Mouse (Mus musculus): ENCODE measurements at regions not wholly inside any gene's neighbourhood (a gene's known extent, or its start where the extent isn't known, plus 50 kb on each side); places are given as distances from the start of the nearest gene placed in this dataset.

- TF ChIP-seq CTCF (IDR thresholded peaks at IDR 0.05; ENCODE audit: extremely low read depth, insufficient read depth, low read length) (no peak), POLR2A (IDR thresholded peaks at IDR 0.05; ENCODE audit: extremely low read depth, insufficient read depth, low read length) (no peak)
Observed at GRCm38 (mm10) chr13:16146686-16147085, 135.0 kb downstream of the Inhba start.
